Mouse (Mus musculus) MEL (cell line): ENCODE results near the gene A630089N07Rik.

ENCODE experiments used
- CTCF ChIP-seq, 3 experiments: IDR thresholded peaks in 2 of 3; conservative IDR thresholded peaks in 1 of 3; 2 replicates each; pipeline ENCODE4 v1.5.1; 2011 to 2012; ENCODE audit warnings: low read length in 3 of 3, low read depth in 2 of 3, mild to moderate bottlenecking in 2 of 3, improper control_type of control experiment in 1 of 3, inconsistent platforms in 1 of 3, mixed read lengths in 1 of 3, moderate library complexity in 1 of 3; ENCODE audit not compliant: control insufficient read depth in 1 of 3, insufficient read depth in 1 of 3, poor library complexity in 1 of 3, severe bottlenecking in 1 of 3
- E2F4 ChIP-seq: IDR thresholded peaks from 2 replicates; pipeline ENCODE4 v1.6.1; 2011; ENCODE audit warnings: low read depth, low read length, improper control_type of control experiment, borderline replicate concordance
- EP300 ChIP-seq, 2 experiments: IDR thresholded peaks; 2 replicates each; pipeline ENCODE4 v1.6.1; 2011; ENCODE audit warnings: improper control_type of control experiment in 2 of 2, low read length in 2 of 2, low read depth in 1 of 2, mild to moderate bottlenecking in 1 of 2
- KAT2A ChIP-seq: conservative IDR thresholded peaks from 2 replicates; pipeline ENCODE4 v1.6.1; 2012; ENCODE audit warnings: low read depth, low read length, improper control_type of control experiment, inconsistent platforms
- MAX ChIP-seq: IDR thresholded peaks from 2 replicates; pipeline ENCODE4 v1.6.1; 2011; ENCODE audit warnings: low read length, improper control_type of control experiment
- NRF1 ChIP-seq: IDR thresholded peaks from 2 replicates; pipeline ENCODE4 v1.6.1; 2014; ENCODE audit warnings: low read depth, mild to moderate bottlenecking, inconsistent platforms, low read length, improper control_type of control experiment, moderate library complexity; ENCODE audit not compliant: poor library complexity, insufficient read depth, severe bottlenecking
- POLR2A ChIP-seq, 2 experiments: IDR thresholded peaks; 2 replicates each; pipeline ENCODE4 v1.6.1; 2011 to 2012; ENCODE audit warnings: low read length in 2 of 2, mild to moderate bottlenecking in 2 of 2, control low read depth in 1 of 2, improper control_type of control experiment in 1 of 2, low read depth in 1 of 2, moderate library complexity in 1 of 2; ENCODE audit not compliant: control insufficient read depth in 1 of 2, insufficient read depth in 1 of 2, poor library complexity in 1 of 2
- SMC3 ChIP-seq: IDR thresholded peaks from 2 replicates; pipeline ENCODE4 v1.6.1; 2011; ENCODE audit warnings: low read depth, low read length, improper control_type of control experiment
- TBP ChIP-seq: IDR thresholded peaks from 2 replicates; pipeline ENCODE4 v1.8.0; 2011; ENCODE audit warnings: low read depth, low read length, improper control_type of control experiment
- TCF12 ChIP-seq: IDR thresholded peaks from 2 replicates; pipeline ENCODE4 v1.6.1; 2014; ENCODE audit warnings: low read depth, mild to moderate bottlenecking, inconsistent platforms, low read length, improper control_type of control experiment, moderate library complexity
- USF2 ChIP-seq, 2 experiments: IDR thresholded peaks; 2 replicates each; pipeline ENCODE4 v1.6.1; 2011 to 2012; ENCODE audit warnings: improper control_type of control experiment in 2 of 2, low read length in 2 of 2, borderline replicate concordance in 1 of 2, inconsistent platforms in 1 of 2, low read depth in 1 of 2, mild to moderate bottlenecking in 1 of 2; ENCODE audit not compliant: insufficient read depth in 1 of 2
- ZKSCAN1 ChIP-seq: IDR thresholded peaks from 2 replicates; pipeline ENCODE4 v1.6.1; 2012; ENCODE audit warnings: low read depth, mild to moderate bottlenecking, inconsistent platforms, low read length, improper control_type of control experiment, moderate library complexity

- TF ChIP-seq POLR2A (IDR thresholded peaks at IDR 0.05; ENCODE audit: control insufficient read depth in 1 of 2, insufficient read depth in 1 of 2, low read depth in 1 of 2, low read length in 2 of 2, poor library complexity in 1 of 2): peak in 1 of 2 experiments; percentile 60; a peak in 2 of 4 replicates
- TF ChIP-seq CTCF (IDR thresholded peaks at IDR 0.05 in 2 of 3, conservative IDR thresholded peaks at IDR 0.05 in 1 of 3; ENCODE audit: control insufficient read depth in 1 of 3, insufficient read depth in 1 of 3, low read depth in 2 of 3, low read length in 3 of 3, poor library complexity in 1 of 3, severe bottlenecking in 1 of 3): no peak
- no peak for TF ChIP-seq SMC3
- no peak for TF ChIP-seq ZKSCAN1
- 0 out of 2 replicates have a peak, but pooled peaks have one; percentile 5 for TF ChIP-seq MAX
- no peak for TF ChIP-seq USF2 (IDR thresholded peaks at IDR 0.05; ENCODE audit: borderline replicate concordance in 1 of 2, insufficient read depth in 1 of 2, low read depth in 1 of 2, low read length in 2 of 2)
- peak; percentile 57; the same call in 1 of the 2 replicates for TF ChIP-seq TBP
- peak; percentile 44; the same call in 1 of the 2 replicates for TF ChIP-seq E2F4
- 0 out of 2 replicates have a peak, but pooled peaks have one; percentile 20 for TF ChIP-seq TCF12
- no peak for TF ChIP-seq EP300 (IDR thresholded peaks at IDR 0.05; ENCODE audit: low read depth in 1 of 2, low read length in 2 of 2)
- no peak; the same call in 1 of the 2 replicates for TF ChIP-seq KAT2A
- no peak for TF ChIP-seq NRF1
Measured at GRCm38 (mm10) chr16:97996616-97997382, 85.5 kb downstream of the A630089N07Rik start, which contains the start of gene B230307C23Rik.
